Mouse (Mus musculus) hindbrain, embryonic 10.5 days (tissue): ENCODE measurements around the gene Tagap. TPM values are rescaled to one million over a fixed set of nuclear protein-coding genes. Genes with fewer than 3 reads are reported as not detected.

ENCODE experiments used
- DNase-seq: peaks from one replicate; pipeline ENCODE4 v3.0.0-alpha.2; 2017; ENCODE audit warnings: low spot score
- H3K27ac ChIP-seq: fragments of 300-500 bp; sonication (generic); 2 replicates; pipeline ENCODE4 v1.5.1; 2016; ENCODE audit warnings: mild to moderate bottlenecking, moderate library complexity
- H3K27me3 ChIP-seq: fragments of 300-500 bp; sonication (generic); 2 replicates; pipeline ENCODE4 v1.6.1; 2016; ENCODE audit warnings: mild to moderate bottlenecking; ENCODE audit not compliant: poor library complexity, insufficient read depth, severe bottlenecking
- H3K36me3 ChIP-seq: fragments of 300-500 bp; sonication (generic); 2 replicates; pipeline ENCODE4 v1.6.1; 2016; ENCODE audit warnings: mild to moderate bottlenecking, moderate library complexity
- H3K4me1 ChIP-seq: fragments of 300-500 bp; sonication (generic); replicated peaks from 2 replicates; pipeline ENCODE4 v1.6.1; 2016; ENCODE audit warnings: mild to moderate bottlenecking
- H3K4me3 ChIP-seq: fragments of 300-500 bp; sonication (generic); 2 replicates; pipeline ENCODE4 v1.5.1; 2016; ENCODE audit warnings: mild to moderate bottlenecking, moderate library complexity
- H3K9me3 ChIP-seq: fragments of 300-500 bp; sonication (generic); 2 replicates; pipeline ENCODE4 v1.6.1; 2016; ENCODE audit warnings: mild to moderate bottlenecking, moderate library complexity
- WGBS: fragments of 180-500 bp; shearing (Covaris S2); methylation state at CpG from one replicate; pipeline ENCODE4 v1.1.7; 2016; 5-methylcytosine and 5-hydroxymethylcytosine counted together
- polyA plus RNA-seq: library from polyadenylated mRNA; unstranded; fragments of >200 nt; fragmentation: Nextera tagmentation; extraction: Ambion mirVana; gene quantifications from 2 replicates; pipeline ENCODE4 v1.2.1, GENCODE M21; 2016

Tagap gene
- polyA plus RNA-seq: 0.58 and 0.76 TPM in 2 replicates

- Histone ChIP-seq H3K4me3 (no peak within 1 kb of the TSS), H3K9me3 (no peaks in the 10 kb centered on the region), H3K4me1 (0 out of 2 replicates have a peak, but pooled peaks cover 2% of the 10 kb centered on the region), H3K36me3 (no peaks in the 10 kb centered on the region), H3K27me3 (no peaks in the 10 kb centered on the region), H3K27ac (no peak within 1 kb of the TSS)
- WGBS: 71% methylated on average over 13 of the region's 13 CpGs
- no peak for DNase-seq
These were observed at the start of gene Tagap for GRCm38 (mm10) chr17:7925413-7926160. Gene Tagap (plus strand): TSS chr17:7926000.

DNA sequence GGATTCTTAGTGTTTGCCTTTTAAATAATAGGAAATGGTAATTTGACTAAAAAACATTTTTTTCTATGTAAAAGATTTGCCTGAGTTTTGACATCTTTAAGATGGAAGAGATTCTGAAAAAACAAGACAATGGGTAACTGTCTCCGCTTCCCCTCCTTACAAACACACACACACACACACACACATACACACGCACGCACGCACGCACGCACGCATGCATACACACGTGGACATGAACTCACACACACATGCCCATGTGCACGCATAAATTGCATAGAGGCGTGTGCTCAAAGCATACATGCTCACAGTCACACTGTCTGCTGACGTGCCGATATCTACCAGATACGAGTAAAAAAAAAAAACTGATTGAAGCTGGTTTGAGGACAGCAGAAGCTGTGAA, 49.3 kb upstream of the Tagap start:
- Histone ChIP-seq H3K4me3 (no peak overlapping the region), H3K27me3 (no peaks in the 10 kb centered on the region), H3K36me3 (no peaks in the 10 kb centered on the region), H3K4me1 (peaks cover 11% of the 10 kb centered on the region), H3K27ac (no peak overlapping the region; the same call in 1 of the 2 replicates), H3K9me3 (no peaks in the 10 kb centered on the region)
- WGBS: 92% methylated on average over 13 of the region's 13 CpGs
- DNase-seq: no peak

GRCm38 (mm10) chr17:7877191-7877764, 48.5 kb upstream of the Tagap start:
- Histone ChIP-seq H3K27me3 (no peaks in the 10 kb centered on the region), H3K36me3 (no peaks in the 10 kb centered on the region), H3K4me1 (peaks cover 11% of the 10 kb centered on the region), H3K4me3 (no peak overlapping the region), H3K9me3 (no peaks in the 10 kb centered on the region), H3K27ac (no peak overlapping the region)
- 58% methylated on average over 7 of the region's 7 CpGs for whole genome bisulfite sequencing
- no peak for DNase-seq

GRCm38 (mm10) chr17:7877878-7878277, 47.9 kb upstream of the Tagap start:
- Histone ChIP-seq H3K4me3 (no peak overlapping the region), H3K36me3 (no peaks in the 10 kb centered on the region), H3K4me1 (peaks cover 11% of the 10 kb centered on the region), H3K27ac (no peak overlapping the region), H3K27me3 (no peaks in the 10 kb centered on the region), H3K9me3 (no peaks in the 10 kb centered on the region)
- WGBS: 71% methylated on average over 2 of the region's 2 CpGs
- no peak for DNase-seq

DNA sequence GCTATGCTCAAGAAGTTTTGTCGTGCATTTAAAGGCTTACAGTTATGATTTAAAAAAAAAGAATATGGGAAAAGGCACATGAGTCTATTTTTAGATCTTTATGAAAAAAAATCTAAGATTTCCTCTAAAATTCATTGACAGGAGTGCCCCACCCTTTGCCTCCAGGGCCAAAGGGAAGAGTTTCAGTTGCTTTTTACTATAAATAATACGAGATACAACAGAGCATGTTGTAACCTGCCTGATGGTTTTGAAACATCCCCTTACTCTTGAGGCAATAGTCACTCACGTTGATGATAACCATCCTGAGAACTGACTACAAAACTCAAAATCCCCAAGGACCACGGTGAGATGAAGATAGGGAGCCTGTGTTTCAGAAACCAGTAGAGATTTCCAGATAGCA, 46.3 kb upstream of the Tagap start:
- Histone ChIP-seq H3K27me3 (no peaks in the 10 kb centered on the region), H3K4me3 (no peak overlapping the region), H3K4me1 (peaks cover 11% of the 10 kb centered on the region), H3K9me3 (no peaks in the 10 kb centered on the region), H3K27ac (no peak overlapping the region), H3K36me3 (no peaks in the 10 kb centered on the region)
- WGBS: 85% methylated on average over 4 of the region's 4 CpGs
- DNase-seq: no peak

DNA sequence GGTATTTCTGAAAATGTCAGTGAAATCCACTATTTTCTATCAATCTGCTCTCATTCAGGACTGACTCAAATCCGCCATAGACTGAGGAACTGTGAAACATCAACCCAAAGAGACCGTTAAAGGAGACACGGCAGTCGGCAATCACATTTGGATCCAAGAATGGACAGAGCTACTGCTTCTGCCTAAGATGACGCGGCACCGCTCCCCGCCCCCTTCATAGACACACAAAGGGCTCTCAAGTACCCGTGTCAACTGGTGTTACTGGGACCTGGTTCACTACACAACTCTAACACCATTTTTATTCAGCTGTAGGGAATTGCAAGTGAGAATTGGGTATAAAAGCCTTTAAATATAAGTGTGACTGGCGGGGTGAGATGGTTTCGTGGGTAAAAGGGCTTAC, 42.7 kb upstream of the Tagap start:
- DNase-seq: no peak
- WGBS: 86% methylated on average over 11 of the region's 11 CpGs
- Histone ChIP-seq H3K36me3 (no peaks in the 10 kb centered on the region), H3K27me3 (no peaks in the 10 kb centered on the region), H3K27ac (no peak overlapping the region), H3K4me3 (no peak overlapping the region), H3K9me3 (no peaks in the 10 kb centered on the region), H3K4me1 (no peaks in the 10 kb centered on the region)

- no peaks in the 10 kb centered on the region for H3K9me3 ChIP-seq
- no peak overlapping the region for H3K27ac ChIP-seq
- H3K4me3 ChIP-seq: no peak overlapping the region
- H3K36me3 ChIP-seq: no peaks in the 10 kb centered on the region
- 89% methylated on average over 10 of the region's 10 CpGs for WGBS
- no peaks in the 10 kb centered on the region for H3K4me1 ChIP-seq
- no peak for DNase-seq
- H3K27me3 ChIP-seq: no peaks in the 10 kb centered on the region
These were observed 41.2 kb upstream of the Tagap start for GRCm38 (mm10) chr17:7884606-7885005.

DNA sequence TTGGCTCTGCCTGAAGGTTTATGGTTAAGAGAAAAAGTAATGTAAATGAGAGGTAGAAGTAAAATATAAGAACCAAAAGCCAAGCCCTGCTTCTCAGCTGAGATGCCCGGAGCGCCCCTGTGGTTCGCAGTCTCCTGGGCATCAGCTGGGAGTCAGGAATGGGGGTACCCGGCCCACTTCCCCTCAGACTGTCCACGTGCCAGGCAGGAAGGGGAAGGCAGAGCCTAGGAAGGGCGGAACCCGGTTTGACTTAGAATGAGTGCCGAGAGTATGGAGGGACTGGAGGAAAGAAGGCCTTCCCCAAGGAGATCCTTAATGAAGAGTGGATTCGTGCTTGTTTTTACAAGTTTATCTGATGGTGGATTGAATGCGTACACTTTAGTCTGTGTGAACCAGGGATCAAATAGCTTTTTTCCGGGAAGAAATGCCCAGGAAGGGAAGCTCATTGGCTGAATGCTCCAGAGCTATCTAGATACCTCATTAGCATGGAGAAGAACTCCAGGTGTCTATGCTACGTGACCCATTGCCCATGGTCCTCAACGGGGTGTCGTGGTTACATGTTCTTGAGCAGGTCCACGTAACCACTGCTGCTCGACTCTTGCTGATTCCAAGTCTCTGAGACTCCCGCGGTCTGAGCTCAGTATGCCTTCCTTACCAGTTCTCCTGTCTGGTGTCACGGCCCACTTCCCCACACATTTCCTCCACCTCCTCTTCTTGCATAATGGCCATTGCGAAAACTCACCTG, 38.6 kb upstream of the Tagap start:
- 90% methylated on average over 20 of the region's 20 CpGs for WGBS
- no peak overlapping the region for H3K27ac ChIP-seq
- no peak overlapping the region for H3K4me3 ChIP-seq
- no peaks in the 10 kb centered on the region for H3K9me3 ChIP-seq
- no peaks in the 10 kb centered on the region for H3K4me1 ChIP-seq
- H3K36me3 ChIP-seq: no peaks in the 10 kb centered on the region
- no peaks in the 10 kb centered on the region for H3K27me3 ChIP-seq
- no peak for DNase-seq

DNA sequence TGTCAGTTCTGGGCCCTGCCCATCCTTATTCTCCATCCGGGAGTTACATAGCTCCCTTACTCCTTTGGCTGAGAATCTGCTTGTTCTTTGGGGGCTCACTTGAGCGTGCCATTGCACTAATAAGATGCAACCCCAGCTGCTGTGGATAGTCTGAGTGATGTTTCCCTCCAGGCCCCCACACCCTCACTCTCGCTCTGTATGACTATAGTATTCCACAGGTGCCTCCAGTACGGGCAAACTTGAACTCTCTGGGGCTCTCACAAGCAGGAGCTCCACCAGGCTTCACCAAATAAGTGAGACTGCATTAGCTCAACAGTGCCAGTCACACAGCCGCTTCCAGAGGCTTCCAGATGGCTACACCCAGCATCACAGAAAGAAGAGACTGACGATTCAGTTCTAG, 37.5 kb upstream of the Tagap start:
- H3K27ac ChIP-seq: no peak overlapping the region
- WGBS: 91% methylated on average over 6 of the region's 6 CpGs
- no peaks in the 10 kb centered on the region for H3K36me3 ChIP-seq
- no peaks in the 10 kb centered on the region for H3K27me3 ChIP-seq
- H3K9me3 ChIP-seq: no peaks in the 10 kb centered on the region
- no peaks in the 10 kb centered on the region for H3K4me1 ChIP-seq
- no peak overlapping the region for H3K4me3 ChIP-seq
- DNase-seq: no peak

DNA sequence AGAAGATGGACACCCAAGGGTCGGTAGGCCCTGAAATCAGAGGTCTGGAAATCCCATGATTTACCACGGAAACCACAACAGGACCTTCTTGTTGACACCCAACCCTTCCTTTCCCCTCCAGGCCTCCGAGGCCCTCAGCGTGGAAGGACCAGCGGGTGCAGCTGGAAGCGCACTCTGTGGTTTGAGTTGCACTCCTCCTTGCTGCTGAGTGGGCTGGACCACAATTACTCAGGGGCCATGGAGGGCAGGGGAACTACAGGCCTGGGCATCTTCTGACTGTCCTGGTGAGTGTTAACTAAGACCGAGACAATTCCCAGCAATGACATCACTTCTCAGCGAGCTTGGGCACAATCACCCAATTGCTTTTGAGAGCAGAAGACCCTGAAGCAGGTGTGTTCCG, 36.8 kb upstream of the Tagap start:
- WGBS: 86% methylated on average over 9 of the region's 9 CpGs
- H3K36me3 ChIP-seq: no peaks in the 10 kb centered on the region
- no peak overlapping the region for H3K4me3 ChIP-seq
- no peaks in the 10 kb centered on the region for H3K4me1 ChIP-seq
- H3K9me3 ChIP-seq: no peaks in the 10 kb centered on the region
- no peaks in the 10 kb centered on the region for H3K27me3 ChIP-seq
- no peak for DNase-seq
- H3K27ac ChIP-seq: no peak overlapping the region

- WGBS: 83% methylated on average over 8 of the region's 8 CpGs
- H3K4me3 ChIP-seq: no peak overlapping the region
- H3K36me3 ChIP-seq: no peaks in the 10 kb centered on the region
- H3K9me3 ChIP-seq: no peaks in the 10 kb centered on the region
- no peaks in the 10 kb centered on the region for H3K27me3 ChIP-seq
- H3K4me1 ChIP-seq: peaks cover 11% of the 10 kb centered on the region
- DNase-seq: no peak
- no peak overlapping the region for H3K27ac ChIP-seq
These were observed 33.1 kb upstream of the Tagap start for GRCm38 (mm10) chr17:7892676-7893075.

GRCm38 (mm10) chr17:7894094-7894493, 31.7 kb upstream of the Tagap start:
- no peaks in the 10 kb centered on the region for H3K9me3 ChIP-seq
- peaks cover 11% of the 10 kb centered on the region for H3K4me1 ChIP-seq
- H3K4me3 ChIP-seq: no peak overlapping the region
- H3K27ac ChIP-seq: no peak overlapping the region
- 85% methylated on average over 3 of the region's 3 CpGs for WGBS
- H3K36me3 ChIP-seq: no peaks in the 10 kb centered on the region
- no peaks in the 10 kb centered on the region for H3K27me3 ChIP-seq
- DNase-seq: no peak

DNA sequence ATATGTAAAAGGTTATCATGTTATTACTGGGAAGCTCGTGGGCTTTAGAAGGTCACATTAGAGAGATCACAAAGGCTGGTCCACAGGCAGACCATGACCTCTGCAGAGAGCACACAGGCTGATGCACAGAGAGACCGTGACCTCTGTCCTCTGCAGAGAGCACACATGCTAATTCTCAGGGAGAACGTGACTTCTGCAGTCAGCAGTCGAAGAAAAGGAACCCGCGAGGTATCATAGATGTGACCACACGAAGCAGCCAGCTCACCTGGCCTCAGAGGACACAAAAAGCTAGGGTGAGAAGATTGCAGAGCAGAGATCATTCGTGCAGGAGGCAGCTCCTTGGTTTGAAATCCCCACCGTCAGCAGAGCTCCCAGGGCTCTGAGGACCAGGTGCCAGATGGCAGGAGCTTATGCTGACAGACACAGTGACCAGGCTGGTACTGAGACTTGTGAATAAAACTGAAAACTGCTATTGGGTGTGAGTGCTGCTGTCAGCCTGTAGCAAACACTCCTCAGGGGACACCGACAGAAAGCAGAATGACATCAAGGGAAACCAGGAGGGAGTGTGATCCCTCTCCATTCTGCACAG, 29.7 kb upstream of the Tagap start:
- no peaks in the 10 kb centered on the region for H3K36me3 ChIP-seq
- no peaks in the 10 kb centered on the region for H3K9me3 ChIP-seq
- no peak for DNase-seq
- no peak overlapping the region for H3K4me3 ChIP-seq
- no peak overlapping the region for H3K27ac ChIP-seq
- H3K27me3 ChIP-seq: no peaks in the 10 kb centered on the region
- peaks cover 11% of the 10 kb centered on the region for H3K4me1 ChIP-seq
- WGBS: 64% methylated on average over 10 of the region's 10 CpGs
